Mouse (Mus musculus) hindbrain, embryonic 16.5 days (tissue): Measurements from ENCODE around the gene Morn1. TPM values are rescaled to one million over a fixed set of nuclear protein-coding genes. Genes with fewer than 3 reads are reported as not detected.

ENCODE experiments used
- ATAC-seq: fragments of 200-750 bp; cut with Nextera tagmentation; 2 replicates; pipeline ENCODE4 v1.8.0; 2017; ENCODE audit warnings: moderate TSS enrichment, moderate library complexity
- H3K27ac ChIP-seq: fragments of 300-500 bp; sonication (generic); 2 replicates; pipeline ENCODE4 v1.5.1; 2014; ENCODE audit warnings: low read depth, mild to moderate bottlenecking, control low read depth, low read length, moderate library complexity
- H3K27me3 ChIP-seq: fragments of 300-500 bp; sonication (generic); replicated peaks from 2 replicates; pipeline ENCODE4 v1.6.1; 2014; ENCODE audit warnings: low read length; ENCODE audit not compliant: control insufficient read depth, insufficient read depth
- H3K36me3 ChIP-seq: fragments of 300-500 bp; sonication (generic); 2 replicates; pipeline ENCODE4 v1.6.1; 2014; ENCODE audit warnings: mild to moderate bottlenecking, low read length, moderate library complexity, mixed read lengths; ENCODE audit not compliant: control insufficient read depth, insufficient read depth
- H3K4me1 ChIP-seq: fragments of 300-500 bp; sonication (generic); 2 replicates; pipeline ENCODE4 v1.6.1; 2014; ENCODE audit warnings: low read depth, low read length; ENCODE audit not compliant: control insufficient read depth, insufficient read depth
- H3K4me2 ChIP-seq: fragments of 300-500 bp; sonication (generic); 2 replicates; pipeline ENCODE4 v1.6.1; 2014; ENCODE audit warnings: mild to moderate bottlenecking, low read length, control low read depth, moderate library complexity
- H3K4me3 ChIP-seq: fragments of 300-500 bp; sonication (generic); 2 replicates; pipeline ENCODE4 v1.5.1; 2014; ENCODE audit warnings: mild to moderate bottlenecking, low read length, control low read depth, moderate library complexity
- H3K9ac ChIP-seq: fragments of 300-500 bp; sonication (generic); 2 replicates; pipeline ENCODE4 v1.6.1; 2014; ENCODE audit warnings: low read depth, mild to moderate bottlenecking, control low read depth, low read length, moderate library complexity
- H3K9me3 ChIP-seq: fragments of 300-500 bp; sonication (generic); 2 replicates; pipeline ENCODE4 v1.6.1; 2014; ENCODE audit warnings: mild to moderate bottlenecking, low read length, moderate library complexity; ENCODE audit not compliant: control insufficient read depth
- WGBS: fragments of 180-500 bp; shearing (Covaris S2); extraction: QIAGEN DNeasy Blood & Tissue Kit; methylation state at CpG from one replicate; pipeline ENCODE4 v1.1.7; 2014; 5-methylcytosine and 5-hydroxymethylcytosine counted together
- polyA plus RNA-seq: library from polyadenylated mRNA; unstranded; fragments of >200 nt; fragmentation: Nextera tagmentation; extraction: Ambion mirVana; gene quantifications from 2 replicates; pipeline ENCODE4 v1.2.1, GENCODE M21; 2015

Morn1 gene
- polyA plus RNA-seq, result 7.5 and 9.5 TPM in 2 replicates

- no peaks in the 10 kb centered on the region for H3K9me3 ChIP-seq
- H3K27ac ChIP-seq, result peak within 1 kb of the TSS; percentile 94
- no peaks in the 10 kb centered on the region for H3K27me3 ChIP-seq
- ATAC-seq, result peak; percentile 97
- H3K4me2 ChIP-seq, result peak within 1 kb of the TSS; percentile 91
- H3K4me3 ChIP-seq, result peak within 1 kb of the TSS; percentile 69
- WGBS, result under 1% methylated on average over 66 of the region's 85 CpGs
- peaks cover 14% of the 10 kb centered on the region; the same call in 1 of the 2 replicates for H3K36me3 ChIP-seq
- peak within 1 kb of the TSS; percentile 97 for H3K9ac ChIP-seq
- H3K4me1 ChIP-seq, result peaks cover 23% of the 10 kb centered on the region
These were observed at the start of gene Morn1, which contains the start of gene Rer1 for GRCm38 (mm10) chr4:155086108-155087024. TSS of gene Morn1 (plus strand) at chr4:155086577. TSS of gene Rer1 (minus strand) at chr4:155086382.

- WGBS, result 4% methylated on average over 9 of the region's 9 CpGs
- Histone ChIP-seq H3K27me3 (peaks cover 15% of the 10 kb centered on the region), H3K9ac (peak overlapping the region; percentile 58), H3K4me2 (peak overlapping the region; percentile 51), H3K9me3 (no peaks in the 10 kb centered on the region), H3K4me1 (peaks cover 32% of the 10 kb centered on the region), H3K4me3 (peak overlapping the region; percentile 22), H3K27ac (no peak overlapping the region; the same call in 1 of the 2 replicates), H3K36me3 (no peaks in the 10 kb centered on the region)
- peak; percentile 35; the same call in 1 of the 2 replicates for ATAC-seq
These were observed 46.2 kb upstream of the Morn1 start for GRCm38 (mm10) chr4:155040197-155040596.

GRCm38 (mm10) chr4:155040696-155041095 lies 45.7 kb upstream of the Morn1 start:
- peak overlapping the region; percentile 58; the same call in 1 of the 2 replicates for H3K9ac ChIP-seq
- H3K4me3 ChIP-seq, result peak overlapping the region; percentile 22

GRCm38 (mm10) chr4:155042606-155043288 lies 43.6 kb upstream of the Morn1 start:
- H3K4me2 ChIP-seq, result peak overlapping the region; percentile 89
- ATAC-seq, result peak; percentile 68
- H3K27me3 ChIP-seq, result peaks cover 11% of the 10 kb centered on the region
- H3K9me3 ChIP-seq, result no peaks in the 10 kb centered on the region
- peak overlapping the region; percentile 59 for H3K4me3 ChIP-seq
- no peaks in the 10 kb centered on the region for H3K36me3 ChIP-seq
- H3K9ac ChIP-seq, result peak overlapping the region; percentile 75
- H3K27ac ChIP-seq, result 0 out of 2 replicates have a peak overlapping the region, but pooled peaks have one; percentile 5
- H3K4me1 ChIP-seq, result peaks cover 32% of the 10 kb centered on the region
- under 1% methylated on average over 50 of the region's 65 CpGs for WGBS

More at GRCm38 (mm10) chr4:155040696-155041095, 45.7 kb upstream of the Morn1 start:
- no peaks in the 10 kb centered on the region for H3K36me3 ChIP-seq
- H3K4me2 ChIP-seq, result peak overlapping the region; percentile 51
- no peaks in the 10 kb centered on the region for H3K9me3 ChIP-seq
- 41% methylated on average over 6 of the region's 6 CpGs for WGBS
- H3K27ac ChIP-seq, result no peak overlapping the region
- H3K27me3 ChIP-seq, result peaks cover 15% of the 10 kb centered on the region
- peaks cover 32% of the 10 kb centered on the region for H3K4me1 ChIP-seq
- no peak for ATAC-seq

- ATAC-seq, result peak; percentile 46
- Histone ChIP-seq H3K4me1 (peaks cover 32% of the 10 kb centered on the region), H3K4me3 (peak overlapping the region; percentile 59), H3K27ac (no peak overlapping the region), H3K36me3 (no peaks in the 10 kb centered on the region), H3K9ac (peak overlapping the region; percentile 75), H3K27me3 (peaks cover 11% of the 10 kb centered on the region), H3K9me3 (no peaks in the 10 kb centered on the region), H3K4me2 (peak overlapping the region; percentile 89)
- WGBS, result 6% methylated on average over 18 of the region's 25 CpGs
These were observed 43.1 kb upstream of the Morn1 start for GRCm38 (mm10) chr4:155043289-155043625.

GRCm38 (mm10) chr4:155046636-155047035 lies 39.7 kb upstream of the Morn1 start:
- Histone ChIP-seq H3K36me3 (no peaks in the 10 kb centered on the region), H3K27me3 (peaks cover 11% of the 10 kb centered on the region), H3K9ac (no peak overlapping the region), H3K4me3 (no peak overlapping the region), H3K9me3 (no peaks in the 10 kb centered on the region), H3K4me1 (peaks cover 14% of the 10 kb centered on the region), H3K4me2 (no peak overlapping the region), H3K27ac (no peak overlapping the region)
- WGBS, result 88% methylated on average over 14 of the region's 14 CpGs
- no peak for ATAC-seq

GRCm38 (mm10) chr4:155050116-155050515 lies 36.3 kb upstream of the Morn1 start:
- Histone ChIP-seq H3K4me1 (no peaks in the 10 kb centered on the region), H3K4me2 (no peak overlapping the region), H3K9me3 (no peaks in the 10 kb centered on the region), H3K27ac (no peak overlapping the region), H3K27me3 (no peaks in the 10 kb centered on the region), H3K36me3 (no peaks in the 10 kb centered on the region), H3K4me3 (no peak overlapping the region), H3K9ac (no peak overlapping the region)
- 79% methylated on average over 7 of the region's 7 CpGs for WGBS
- ATAC-seq, result no peak

- no peaks in the 10 kb centered on the region for H3K36me3 ChIP-seq
- H3K27me3 ChIP-seq, result no peaks in the 10 kb centered on the region
- H3K4me3 ChIP-seq, result no peak within 1 kb of the TSS
- peak; percentile 28; the same call in 1 of the 2 replicates for ATAC-seq
- no peak within 1 kb of the TSS for H3K9ac ChIP-seq
- H3K4me1 ChIP-seq, result no peaks in the 10 kb centered on the region; the same call in 1 of the 2 replicates
- H3K27ac ChIP-seq, result no peak within 1 kb of the TSS
- WGBS, result 61% methylated on average over 10 of the region's 10 CpGs
- H3K9me3 ChIP-seq, result no peaks in the 10 kb centered on the region
- no peak within 1 kb of the TSS for H3K4me2 ChIP-seq
These were observed 29.7 kb upstream of the Morn1 start, which contains the start of gene Plch2 for GRCm38 (mm10) chr4:155056724-155057123. TSS of gene Plch2 (minus strand) at chr4:155056784.

GRCm38 (mm10) chr4:155058325-155058724 lies 28.1 kb upstream of the Morn1 start:
- no peak overlapping the region for H3K9ac ChIP-seq
- H3K36me3 ChIP-seq, result no peaks in the 10 kb centered on the region
- H3K27ac ChIP-seq, result no peak overlapping the region
- H3K4me3 ChIP-seq, result no peak overlapping the region
- ATAC-seq, result no peak
- WGBS, result 51% methylated on average over 10 of the region's 10 CpGs
- no peaks in the 10 kb centered on the region for H3K27me3 ChIP-seq
- no peak overlapping the region for H3K4me2 ChIP-seq
- H3K9me3 ChIP-seq, result no peaks in the 10 kb centered on the region
- no peaks in the 10 kb centered on the region; the same call in 1 of the 2 replicates for H3K4me1 ChIP-seq
